Mouse (Mus musculus): Measurements from ENCODE around the gene Zfp341. TPM values are rescaled to one million over a fixed set of nuclear protein-coding genes. Genes with fewer than 3 reads are reported as not detected.

Gene Zfp341
- total and polyA plus RNA-seq, 3 experiments: 0.58 to 4.4 (median 1.6) TPM

DNA sequence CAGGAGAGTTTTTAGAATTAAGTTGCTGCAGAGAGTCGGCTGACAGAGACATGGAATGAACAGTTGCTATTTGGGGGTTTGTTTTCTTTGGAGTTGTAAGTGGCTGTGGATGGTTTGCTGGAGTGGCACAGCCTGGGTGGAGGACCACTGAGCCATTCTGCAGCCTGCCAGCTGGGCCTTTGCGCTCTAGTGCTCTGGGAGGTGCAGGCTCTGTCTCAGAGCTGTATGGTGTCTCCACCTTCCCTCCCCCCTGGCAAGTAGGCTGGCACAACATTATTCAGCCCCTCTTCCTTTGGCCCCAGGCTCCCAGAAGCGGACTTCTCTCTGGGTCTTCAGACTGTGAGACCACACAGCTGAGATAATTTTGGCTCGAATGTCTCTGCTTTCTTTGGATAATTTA, 60.9 kb downstream of the Zfp341 start:
- TF ChIP-seq RCOR1 (conservative IDR thresholded peaks at IDR 0.05; ENCODE audit: low read depth, low read length): no peak
- dilution Hi-C loops (cut with MboI; ENCODE audit: extremely low pct_ligation_motif_present, extremely low pct_unique_long_range_greater_than_20kb, low sequenced_read_pairs): no loop called here

DNA sequence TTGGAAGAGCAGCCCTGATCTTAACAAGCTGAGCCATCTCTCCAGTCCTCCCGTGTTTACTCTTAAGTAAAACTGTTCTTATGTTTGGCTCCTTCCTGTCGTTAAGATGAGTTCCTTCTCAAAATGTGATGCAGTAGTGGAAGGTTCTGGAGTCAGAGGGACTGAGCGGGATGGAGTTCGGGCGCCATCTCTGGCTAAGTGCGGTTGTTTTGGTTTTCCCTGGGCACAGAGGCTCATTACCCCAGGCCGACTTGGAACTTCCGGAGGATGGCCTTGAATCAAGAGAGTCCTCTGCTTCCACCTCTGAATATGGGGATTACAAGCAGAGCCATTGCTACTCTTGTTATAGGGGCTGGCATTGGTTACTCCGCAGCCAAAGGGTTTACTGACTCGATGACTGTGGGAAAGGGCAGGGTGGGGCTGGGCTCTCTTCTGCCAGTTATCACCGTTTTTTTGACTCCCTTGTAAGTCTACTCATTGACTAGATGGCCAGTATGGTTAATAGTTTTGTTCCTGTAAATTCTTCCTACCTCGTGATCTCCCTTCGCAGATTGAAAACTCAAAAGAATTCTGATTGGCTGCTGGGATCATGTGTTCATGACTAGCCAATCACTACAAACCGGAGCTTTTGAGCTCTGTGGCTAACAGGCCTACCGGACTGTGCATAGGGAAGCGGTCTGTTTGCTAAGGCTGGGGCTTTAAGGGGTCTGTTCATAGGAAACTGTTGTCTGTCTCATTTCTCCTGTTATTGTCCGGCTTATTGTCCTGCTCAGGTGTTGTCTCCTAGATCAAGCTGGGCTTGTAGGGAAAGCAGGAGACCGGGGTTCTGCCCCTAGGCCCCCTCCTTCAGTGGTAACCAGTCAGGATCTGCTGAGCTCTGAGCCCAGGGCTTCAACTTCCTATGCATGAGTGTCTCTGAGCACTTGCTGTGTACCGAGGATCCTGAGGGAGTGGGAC, 63.8 kb downstream of the Zfp341 start:
- peak; percentile 52 for TF ChIP-seq USF1 (IDR thresholded peaks at IDR 0.05; ENCODE audit: low read depth, low read length)
- TF ChIP-seq POLR2A (IDR thresholded peaks at IDR 0.05; ENCODE audit: low read depth, low read length): no peak
- TF ChIP-seq MYC (IDR thresholded peaks at IDR 0.05; ENCODE audit: low read depth, low read length): no peak
- no peak for TF ChIP-seq SIN3A (IDR thresholded peaks at IDR 0.05; ENCODE audit: low read length)
- no peak for TF ChIP-seq RAD21 (IDR thresholded peaks at IDR 0.05; ENCODE audit: low read depth, low read length)
- no peak for TF ChIP-seq NRF1 (IDR thresholded peaks at IDR 0.05; ENCODE audit: low read depth, low read length)
- no peak for TF ChIP-seq SMC3 (IDR thresholded peaks at IDR 0.05; ENCODE audit: low read depth, low read length)
- peak; percentile 58 for TF ChIP-seq USF2 (conservative IDR thresholded peaks at IDR 0.05; ENCODE audit: low read depth, low read length)
- TF ChIP-seq ZC3H11A (IDR thresholded peaks at IDR 0.05; ENCODE audit: low read depth, low read length): no peak
- dilution Hi-C loops (cut with MboI; ENCODE audit: extremely low pct_ligation_motif_present, extremely low pct_unique_long_range_greater_than_20kb, low sequenced_read_pairs): no loop called here
- Histone ChIP-seq H3K4me1 (ENCODE audit: control insufficient read depth in 1 of 2, insufficient read depth in 2 of 2) (peaks cover 0 to 16% of the 10 kb centered on the region in 2 experiments; a peak in 2 of 4 replicates), H3K4me2 (ENCODE audit: insufficient read depth, low read depth, poor library complexity, severe bottlenecking) (no peak overlapping the region), H3K4me3 (replicated peaks in 1 of 3; ENCODE audit: low read depth in 2 of 3, low read length in 2 of 3, poor library complexity in 1 of 3) (no peak overlapping the region), H3K79me2 (replicated peaks; ENCODE audit: control insufficient read depth, extremely low read depth, insufficient read depth, poor library complexity, severe bottlenecking) (peaks cover 35% of the 10 kb centered on the region), H3K36me3 (replicated peaks in 1 of 2; ENCODE audit: control insufficient read depth in 1 of 2, insufficient read depth in 1 of 2, low read length in 1 of 2) (peaks cover 24 to 73% of the 10 kb centered on the region in 2 experiments), H3K27me3 (replicated peaks) (no peaks in the 10 kb centered on the region), H3K9ac (ENCODE audit: insufficient read depth, low read depth) (no peak overlapping the region), H3K27ac (ENCODE audit: insufficient read depth, low read depth) (no peak overlapping the region), H3K9me3 (replicated peaks; ENCODE audit: low read length) (no peaks in the 10 kb centered on the region)
- DNase-seq (ENCODE audit: extremely low read depth): peak; percentile 17
- in situ Hi-C loops (cut with MboI; ENCODE audit: low pct_ligation_motif_present, low pct_unique_long_range_greater_than_20kb, low sequenced_read_pairs): no loop called here

More for the DNA sequence above, 60.9 kb downstream of the Zfp341 start:
- Histone ChIP-seq H3K79me2 (replicated peaks; ENCODE audit: control insufficient read depth, extremely low read depth, insufficient read depth, poor library complexity, severe bottlenecking) (peaks cover 22% of the 10 kb centered on the region), H3K9ac (ENCODE audit: insufficient read depth, low read depth) (no peak overlapping the region), H3K4me2 (ENCODE audit: insufficient read depth, low read depth, poor library complexity, severe bottlenecking) (no peak overlapping the region), H3K9me3 (replicated peaks; ENCODE audit: low read length) (no peaks in the 10 kb centered on the region), H3K27ac (ENCODE audit: insufficient read depth, low read depth) (no peak overlapping the region), H3K4me3 (replicated peaks in 1 of 3; ENCODE audit: low read depth in 2 of 3, low read length in 2 of 3, poor library complexity in 1 of 3) (no peak overlapping the region), H3K36me3 (replicated peaks in 1 of 2; ENCODE audit: control insufficient read depth in 1 of 2, insufficient read depth in 1 of 2, low read length in 1 of 2) (peaks cover 30 to 74% of the 10 kb centered on the region in 2 experiments), H3K27me3 (replicated peaks) (no peaks in the 10 kb centered on the region), H3K4me1 (ENCODE audit: control insufficient read depth in 1 of 2, insufficient read depth in 2 of 2) (no peaks in the 10 kb centered on the region)
- in situ Hi-C loops (cut with MboI; ENCODE audit: low pct_ligation_motif_present, low pct_unique_long_range_greater_than_20kb, low sequenced_read_pairs): no loop called here
- no peak for DNase-seq (ENCODE audit: extremely low read depth)

DNA sequence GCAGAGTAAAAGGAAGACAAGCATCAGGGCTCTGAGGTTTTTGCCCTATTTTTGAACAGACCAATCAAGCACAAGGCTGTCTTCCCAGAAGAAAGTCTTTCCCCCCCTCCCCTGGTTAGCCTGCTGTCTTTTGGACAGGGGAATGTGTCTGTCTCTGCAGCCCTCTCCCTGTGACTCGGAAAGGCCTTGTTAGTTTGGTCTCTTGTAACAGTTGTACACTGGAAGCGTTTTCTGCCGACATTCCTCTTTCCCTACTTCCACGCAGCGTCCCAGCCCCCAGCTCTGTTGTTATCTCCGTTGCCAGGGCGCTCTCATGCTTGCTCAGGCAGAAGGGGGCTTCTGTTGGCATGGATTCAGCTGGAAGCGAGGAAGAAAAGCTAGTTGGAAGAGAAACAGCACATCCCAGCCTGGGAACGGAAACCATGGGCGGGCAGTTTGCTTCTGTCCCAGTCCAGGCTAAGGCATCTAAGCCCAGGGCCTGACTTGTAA, 64.6 kb downstream of the Zfp341 start:
- Histone ChIP-seq H3K27me3 (replicated peaks) (no peaks in the 10 kb centered on the region), H3K4me1 (ENCODE audit: control insufficient read depth in 1 of 2, insufficient read depth in 2 of 2) (peaks cover 0 to 16% of the 10 kb centered on the region in 2 experiments; a peak in 2 of 4 replicates), H3K36me3 (replicated peaks in 1 of 2; ENCODE audit: control insufficient read depth in 1 of 2, insufficient read depth in 1 of 2, low read length in 1 of 2) (peaks cover 21 to 76% of the 10 kb centered on the region in 2 experiments), H3K4me2 (ENCODE audit: insufficient read depth, low read depth, poor library complexity, severe bottlenecking) (no peak overlapping the region), H3K9ac (ENCODE audit: insufficient read depth, low read depth) (no peak overlapping the region), H3K4me3 (replicated peaks in 1 of 3; ENCODE audit: low read depth in 2 of 3, low read length in 2 of 3, poor library complexity in 1 of 3) (no peak overlapping the region), H3K9me3 (replicated peaks; ENCODE audit: low read length) (no peaks in the 10 kb centered on the region), H3K79me2 (replicated peaks; ENCODE audit: control insufficient read depth, extremely low read depth, insufficient read depth, poor library complexity, severe bottlenecking) (peaks cover 34% of the 10 kb centered on the region), H3K27ac (ENCODE audit: insufficient read depth, low read depth) (no peak overlapping the region)
- in situ Hi-C loops (cut with MboI; ENCODE audit: low pct_ligation_motif_present, low pct_unique_long_range_greater_than_20kb, low sequenced_read_pairs) (no loop called here), dilution Hi-C loops (cut with MboI; ENCODE audit: extremely low pct_ligation_motif_present, extremely low pct_unique_long_range_greater_than_20kb, low sequenced_read_pairs) (no loop called here)
- no peak for DNase-seq (ENCODE audit: extremely low read depth)
- no peak for TF ChIP-seq HCFC1 (IDR thresholded peaks at IDR 0.05; ENCODE audit: low read depth, low read length)
- no peak for TF ChIP-seq TCF12 (IDR thresholded peaks at IDR 0.05; ENCODE audit: low read depth, low read length)
- no peak for TF ChIP-seq SMC3 (IDR thresholded peaks at IDR 0.05; ENCODE audit: low read depth, low read length)
- no peak for TF ChIP-seq USF2 (conservative IDR thresholded peaks at IDR 0.05; ENCODE audit: low read depth, low read length)
- TF ChIP-seq NRF1 (IDR thresholded peaks at IDR 0.05; ENCODE audit: low read depth, low read length): no peak
- TF ChIP-seq MXI1 (IDR thresholded peaks at IDR 0.05; ENCODE audit: low read depth, low read length): no peak
- TF ChIP-seq CHD1 (IDR thresholded peaks at IDR 0.05; ENCODE audit: low read depth, low read length): no peak
- no peak for TF ChIP-seq ZMIZ1 (IDR thresholded peaks at IDR 0.05; ENCODE audit: low read depth, low read length)
- no peak for TF ChIP-seq KAT2A (IDR thresholded peaks at IDR 0.05; ENCODE audit: insufficient replicate concordance, low read length)
- TF ChIP-seq ELF1 (IDR thresholded peaks at IDR 0.05; ENCODE audit: low read depth, low read length): no peak
- no peak for TF ChIP-seq MAX (IDR thresholded peaks at IDR 0.05; ENCODE audit: low read length)
- no peak for TF ChIP-seq GABPA (IDR thresholded peaks at IDR 0.05; ENCODE audit: insufficient replicate concordance, low read depth, low read length)
- no peak for TF ChIP-seq ZNF384 (IDR thresholded peaks at IDR 0.05; ENCODE audit: low read depth, low read length)
- TF ChIP-seq MAFK (IDR thresholded peaks at IDR 0.05; ENCODE audit: insufficient replicate concordance, low read length): no peak
- TF ChIP-seq UBTF (IDR thresholded peaks at IDR 0.05; ENCODE audit: low read depth, low read length): no peak
- no peak for TF ChIP-seq POLR2A (IDR thresholded peaks at IDR 0.05; ENCODE audit: low read depth, low read length)

Data from CH12.LX (cell line).